Mouse (Mus musculus) thymus, postnatal 10 days (tissue): Measurements from ENCODE around the gene Gmeb2.
A peak's percentile ranks its signal among the peaks of the same experiment; 100 is the strongest.

Source experiments
- DNase-seq, 2 experiments: peaks; one replicate each; pipeline ENCODE4 v3.0.0; 2021; ENCODE audit warnings: low spot score in 2 of 2

Gmeb2 gene

GRCm38 (mm10) chr2:181274639-181275038 lies 13.2 kb downstream of the Gmeb2 start:
- no peak for DNase-seq

GRCm38 (mm10) chr2:181273829-181274228 lies 14.0 kb downstream of the Gmeb2 start:
- no peak for DNase-seq

GRCm38 (mm10) chr2:181272092-181272491 lies 15.7 kb downstream of the Gmeb2 start:
- no peak for DNase-seq

- no peak for DNase-seq
Observed at GRCm38 (mm10) chr2:181266839-181267238, 21.0 kb downstream of the Gmeb2 start.

GRCm38 (mm10) chr2:181253248-181253647 lies 34.6 kb downstream of the Gmeb2 start:
- no peak for DNase-seq

GRCm38 (mm10) chr2:181251841-181252240 lies 36.0 kb downstream of the Gmeb2 start:
- DNase-seq: no peak

GRCm38 (mm10) chr2:181249217-181249616 lies 38.6 kb downstream of the Gmeb2 start:
- DNase-seq: no peak

GRCm38 (mm10) chr2:181245031-181245430 lies 42.8 kb downstream of the Gmeb2 start:
- DNase-seq: no peak

- no peak for DNase-seq
Observed at GRCm38 (mm10) chr2:181243706-181244394, 44.0 kb downstream of the Gmeb2 start.

GRCm38 (mm10) chr2:181242314-181242665 lies 45.5 kb downstream of the Gmeb2 start:
- no peak for DNase-seq

- DNase-seq: peak; percentile 55 to 60
Observed at GRCm38 (mm10) chr2:181241602-181242313, 46.1 kb downstream of the Gmeb2 start, which contains the start of gene Helz2. Helz2 (minus strand) TSS chr2:181242027.

GRCm38 (mm10) chr2:181240806-181241440 lies 46.9 kb downstream of the Gmeb2 start:
- DNase-seq: no peak

- DNase-seq: no peak
Observed at GRCm38 (mm10) chr2:181239261-181239660, 48.6 kb downstream of the Gmeb2 start.

- no peak for DNase-seq
Observed at GRCm38 (mm10) chr2:181238861-181239260, 49.0 kb downstream of the Gmeb2 start.

GRCm38 (mm10) chr2:181238091-181238610 lies 49.7 kb downstream of the Gmeb2 start:
- DNase-seq: no peak

- no peak for DNase-seq
Observed at GRCm38 (mm10) chr2:181237251-181238014, 50.4 kb downstream of the Gmeb2 start.

GRCm38 (mm10) chr2:181235681-181236566 lies 51.9 kb downstream of the Gmeb2 start:
- no peak for DNase-seq

GRCm38 (mm10) chr2:181234680-181235079 lies 53.2 kb downstream of the Gmeb2 start:
- no peak for DNase-seq

- DNase-seq: no peak
Observed at GRCm38 (mm10) chr2:181233443-181233842, 54.4 kb downstream of the Gmeb2 start.

- no peak for DNase-seq
Observed at GRCm38 (mm10) chr2:181231171-181231570, 56.7 kb downstream of the Gmeb2 start.

GRCm38 (mm10) chr2:181228335-181228734 lies 59.5 kb downstream of the Gmeb2 start:
- DNase-seq: no peak
